Mouse (Mus musculus) frontal cortex, postnatal 14 days (tissue): Measurements from ENCODE around the gene Arih1.
"Not testable (repeated sequence)": the region's sequence is repeated elsewhere in the genome, so short reads cannot be mapped to it uniquely, and the experiment has no call there.

ENCODE experiments used
- DNase-seq, 2 experiments: peaks; one replicate each; pipeline ENCODE4 v3.0.0; 2022; ENCODE audit warnings: low spot score in 2 of 2

Arih1 gene

GRCm38 (mm10) chr9:59458997-59459510 is 27.4 kb downstream of the Arih1 start:
- DNase-seq = no peak

GRCm38 (mm10) chr9:59458416-59458815 is 28.0 kb downstream of the Arih1 start:
- DNase-seq = no peak

GRCm38 (mm10) chr9:59457671-59458070 is 28.7 kb downstream of the Arih1 start:
- no peak for DNase-seq

GRCm38 (mm10) chr9:59455404-59456068 is 30.9 kb downstream of the Arih1 start:
- DNase-seq = no peak

- DNase-seq = no peak
Observed at GRCm38 (mm10) chr9:59433729-59434128, 52.7 kb downstream of the Arih1 start.

- no peak for DNase-seq
Observed at GRCm38 (mm10) chr9:59431626-59432025, 54.8 kb downstream of the Arih1 start.

GRCm38 (mm10) chr9:59420487-59420886 is 65.9 kb downstream of the Arih1 start:
- no peak for DNase-seq

- DNase-seq = no peak
Observed at GRCm38 (mm10) chr9:59407271-59407670, 79.1 kb downstream of the Arih1 start.

GRCm38 (mm10) chr9:59389086-59389485 is 97.3 kb downstream of the Arih1 start:
- DNase-seq = no peak

- DNase-seq = no peak
Observed at GRCm38 (mm10) chr9:59388311-59388710, 98.1 kb downstream of the Arih1 start.

- no peak for DNase-seq
Observed at GRCm38 (mm10) chr9:59387461-59387860, 99.0 kb downstream of the Arih1 start.

- no peak for DNase-seq
Observed at GRCm38 (mm10) chr9:59375626-59376025, 110.8 kb downstream of the Arih1 start.

GRCm38 (mm10) chr9:59369646-59370045 is 116.8 kb downstream of the Arih1 start:
- no peak for DNase-seq

GRCm38 (mm10) chr9:59369220-59369619 is 117.2 kb downstream of the Arih1 start:
- no peak for DNase-seq

GRCm38 (mm10) chr9:59360487-59360886 is 125.9 kb downstream of the Arih1 start:
- not testable (repeated sequence) for DNase-seq

- not testable (repeated sequence) for DNase-seq
Observed at GRCm38 (mm10) chr9:59358041-59358440, 128.4 kb downstream of the Arih1 start.

- peak; percentile 65 to 86 for DNase-seq
Observed at GRCm38 (mm10) chr9:59353253-59353639, 133.2 kb downstream of the Arih1 start, which contains the start of gene Bbs4. Bbs4 (minus strand) TSS chr9:59353508.

- DNase-seq = no peak
Observed at GRCm38 (mm10) chr9:59352586-59353252, 133.7 kb downstream of the Arih1 start.

- no peak for DNase-seq
Observed at GRCm38 (mm10) chr9:59346176-59346575, 140.2 kb downstream of the Arih1 start.

- no peak for DNase-seq
Observed at GRCm38 (mm10) chr9:59340002-59340401, 146.4 kb downstream of the Arih1 start.

GRCm38 (mm10) chr9:59339107-59339506 is 147.3 kb downstream of the Arih1 start:
- DNase-seq = no peak

- DNase-seq = no peak
Observed at GRCm38 (mm10) chr9:59338411-59338810, 148.0 kb downstream of the Arih1 start.
